ENCODE assay signal across 8 mouse cellular contexts in genomic region chr11:98326741-98327135, GRCm38 (mm10). TPM values are rescaled to one million over a fixed set of nuclear protein-coding genes. Genes with fewer than 3 reads are reported as not detected.
DNase-seq lines count a peak whose midpoint lies in the region; ATAC-seq and TF ChIP-seq lines count a peak whose summit lies in the region.
"Had no signal": no experiment of that assay in that cellular context is flagged by ENCODE, and none has a peak within 500 bp of the region (broad histone marks: within the 10 kb centered on the region; RNA-seq: fewer than 3 reads in every experiment).

No protein-coding gene starts in this region.

- no peaks in the 10 kb centered on the region for H3K36me3 ChIP-seq in kidney, embryonic 15.5 days
- no peaks in the 10 kb centered on the region for H3K36me3 ChIP-seq in kidney, adult 2 months (ENCODE audit: control insufficient read depth, insufficient read depth, low read length)
- no peaks in the 10 kb centered on the region for H3K36me3 ChIP-seq in embryonic facial prominence, embryonic 12.5 days
- H3K36me3 ChIP-seq in hindbrain, embryonic 10.5 days = no peaks in the 10 kb centered on the region
- H3K36me3 ChIP-seq in midbrain, embryonic 15.5 days (replicated peaks) = no peaks in the 10 kb centered on the region
- H3K36me3 ChIP-seq in thymus, adult 2 months (ENCODE audit: control insufficient read depth, insufficient read depth, low read length) = no peaks in the 10 kb centered on the region

- H3K9ac ChIP-seq in kidney, embryonic 15.5 days = no peak overlapping the region
- H3K9ac ChIP-seq in embryonic facial prominence, embryonic 12.5 days = no peak overlapping the region
- H3K9ac ChIP-seq in midbrain, embryonic 15.5 days = no peak overlapping the region

- no peak overlapping the region for H3K27ac ChIP-seq in kidney, embryonic 15.5 days
- H3K27ac ChIP-seq in kidney, adult 2 months (ENCODE audit: insufficient read depth, low read depth, low read length) = no peak overlapping the region
- no peak overlapping the region for H3K27ac ChIP-seq in embryonic facial prominence, embryonic 12.5 days
- H3K27ac ChIP-seq in hindbrain, embryonic 10.5 days = no peak overlapping the region
- H3K27ac ChIP-seq in midbrain, embryonic 15.5 days = no peak overlapping the region
- H3K27ac ChIP-seq in thymus, adult 2 months (ENCODE audit: control insufficient read depth, insufficient read depth, low read length) = no peak overlapping the region

- TF ChIP-seq POLR2A in kidney, adult 2 months (IDR thresholded peaks at IDR 0.05; ENCODE audit: low read depth, low read length) = no peak
- TF ChIP-seq POLR2A in thymus, adult 2 months (IDR thresholded peaks at IDR 0.05; ENCODE audit: control insufficient read depth, extremely low read depth, insufficient read depth, low read length, poor library complexity) = no peak

- TF ChIP-seq CTCF in kidney, adult 2 months (conservative IDR thresholded peaks at IDR 0.05; ENCODE audit: insufficient read depth, insufficient read length, low read depth, low read length) = no peak
- TF ChIP-seq CTCF in thymus, adult 2 months (IDR thresholded peaks at IDR 0.05; ENCODE audit: borderline replicate concordance, control insufficient read depth, extremely low read depth, insufficient read depth, low read length, poor library complexity) = no peak

- WGBS in kidney, embryonic 15.5 days = under 1% methylated on average over 19 of the region's 19 CpGs
- 2% methylated on average over 19 of the region's 19 CpGs for WGBS in kidney, adult 2 months
- 2% methylated on average over 19 of the region's 19 CpGs for WGBS in embryonic facial prominence, embryonic 12.5 days
- WGBS in hindbrain, embryonic 10.5 days = under 1% methylated on average over 19 of the region's 19 CpGs
- WGBS in midbrain, embryonic 15.5 days = under 1% methylated on average over 19 of the region's 19 CpGs
- WGBS in thymus, adult 2 months = 4% methylated on average over 19 of the region's 19 CpGs

- peak overlapping the region; percentile 32 for H3K4me3 ChIP-seq in kidney, embryonic 15.5 days (replicated peaks)
- H3K4me3 ChIP-seq in kidney, adult 2 months (ENCODE audit: insufficient read depth, low read depth, low read length) = no peak overlapping the region
- no peak overlapping the region; the same call in 1 of the 2 replicates for H3K4me3 ChIP-seq in embryonic facial prominence, embryonic 12.5 days
- peak overlapping the region; percentile 43 for H3K4me3 ChIP-seq in hindbrain, embryonic 10.5 days
- peak overlapping the region; percentile 30 for H3K4me3 ChIP-seq in midbrain, embryonic 15.5 days
- H3K4me3 ChIP-seq in thymus, adult 2 months (ENCODE audit: control insufficient read depth, insufficient read depth, low read length) = no peak overlapping the region

- DNase-seq in kidney, adult 2 months = no peak
- no peak for DNase-seq in hindbrain, embryonic 10.5 days (ENCODE audit: low spot score)
- DNase-seq in thymus, adult 2 months = no peak
- DNase-seq: gastrocnemius, postnatal 14 days had no signal

- peaks cover 26% of the 10 kb centered on the region for H3K4me1 ChIP-seq in kidney, embryonic 15.5 days
- H3K4me1 ChIP-seq in kidney, adult 2 months (ENCODE audit: control insufficient read depth, insufficient read depth, low read length) = no peaks in the 10 kb centered on the region; the same call in 1 of the 2 replicates
- H3K4me1 ChIP-seq in embryonic facial prominence, embryonic 12.5 days = peaks cover 17% of the 10 kb centered on the region
- H3K4me1 ChIP-seq in hindbrain, embryonic 10.5 days (replicated peaks) = peaks cover 33% of the 10 kb centered on the region
- H3K4me1 ChIP-seq in midbrain, embryonic 15.5 days = peaks cover 28% of the 10 kb centered on the region
- H3K4me1 ChIP-seq in thymus, adult 2 months (replicated peaks; ENCODE audit: control insufficient read depth, insufficient read depth, low read length) = no peaks in the 10 kb centered on the region; the same call in 1 of the 2 replicates

- no peaks in the 10 kb centered on the region for H3K9me3 ChIP-seq in kidney, embryonic 15.5 days (replicated peaks)
- H3K9me3 ChIP-seq in embryonic facial prominence, embryonic 12.5 days = no peaks in the 10 kb centered on the region
- H3K9me3 ChIP-seq in hindbrain, embryonic 10.5 days = no peaks in the 10 kb centered on the region
- H3K9me3 ChIP-seq in midbrain, embryonic 15.5 days = no peaks in the 10 kb centered on the region

- peaks cover 100% of the 10 kb centered on the region for H3K27me3 ChIP-seq in kidney, embryonic 15.5 days
- peaks cover 19% of the 10 kb centered on the region for H3K27me3 ChIP-seq in kidney, adult 2 months (replicated peaks; ENCODE audit: control insufficient read depth, insufficient read depth, low read length)
- H3K27me3 ChIP-seq in embryonic facial prominence, embryonic 12.5 days = peaks cover 97% of the 10 kb centered on the region
- peaks cover 100% of the 10 kb centered on the region for H3K27me3 ChIP-seq in hindbrain, embryonic 10.5 days (ENCODE audit: insufficient read depth, poor library complexity, severe bottlenecking)
- H3K27me3 ChIP-seq in midbrain, embryonic 15.5 days (replicated peaks) = peaks cover 89% of the 10 kb centered on the region
- H3K27me3 ChIP-seq in thymus, adult 2 months (ENCODE audit: control insufficient read depth, insufficient read depth, low read length) = peaks cover 44% of the 10 kb centered on the region

- ATAC-seq in kidney, embryonic 15.5 days (replicated peaks; ENCODE audit: low FRiP score) = no peak
- no peak for ATAC-seq in embryonic facial prominence, embryonic 12.5 days (ENCODE audit: insufficient number of reproducible peaks, insufficient read depth, low FRiP score, low TSS enrichment)
- no peak for ATAC-seq in midbrain, embryonic 15.5 days (replicated peaks)
- no peak for ATAC-seq in frontal cortex, adult (ENCODE audit: low TSS enrichment)

- H3K4me2 ChIP-seq in kidney, embryonic 15.5 days = peak overlapping the region; percentile 54
- 0 out of 2 replicates have a peak overlapping the region, but pooled peaks have one; percentile 35 for H3K4me2 ChIP-seq in embryonic facial prominence, embryonic 12.5 days (replicated peaks)
- H3K4me2 ChIP-seq in midbrain, embryonic 15.5 days = peak overlapping the region; percentile 38

RNA-seq across cellular contexts. Expression of gene Neurod2, which starts 2.7 kb away (rescaled TPM):
- not detected in 2 replicates for polyA plus RNA-seq in kidney, embryonic 15.5 days (2015; fragmentation: Nextera tagmentation; extraction: Ambion mirVana)
- not detected in 2 replicates for polyA plus RNA-seq in kidney, adult 2 months (2012; rRNA removed)
- 0.27 and 0.61 TPM in 2 replicates for polyA plus RNA-seq in embryonic facial prominence, embryonic 12.5 days (2016; fragmentation: Nextera tagmentation; extraction: Ambion mirVana)
- polyA plus RNA-seq in hindbrain, embryonic 10.5 days (2016; fragmentation: Nextera tagmentation; extraction: Ambion mirVana) = 0.07 and 0.13 TPM in 2 replicates
- 6.5 and 9.0 TPM in 2 replicates for polyA plus RNA-seq in midbrain, embryonic 15.5 days (2015; fragmentation: Nextera tagmentation; extraction: Ambion mirVana)
- polyA plus RNA-seq in thymus, adult 2 months (2012; rRNA removed) = 0.12 and 0.22 TPM in 2 replicates

RNA-seq across cellular contexts. Expression of gene Ppp1r1b, which starts 21.5 kb away (rescaled TPM):
- polyA plus RNA-seq in kidney, embryonic 15.5 days (2015; fragmentation: Nextera tagmentation; extraction: Ambion mirVana) = 2.8 and 6.8 TPM in 2 replicates
- polyA plus RNA-seq in kidney, adult 2 months (2012; rRNA removed) = 84.7 and 94.6 TPM in 2 replicates
- polyA plus RNA-seq in embryonic facial prominence, embryonic 12.5 days (2016; fragmentation: Nextera tagmentation; extraction: Ambion mirVana) = 0.39 and 1.0 TPM in 2 replicates
- polyA plus RNA-seq in hindbrain, embryonic 10.5 days (2016; fragmentation: Nextera tagmentation; extraction: Ambion mirVana) = 1.0 and 1.3 TPM in 2 replicates
- polyA plus RNA-seq in midbrain, embryonic 15.5 days (2015; fragmentation: Nextera tagmentation; extraction: Ambion mirVana) = 2.0 and 4.0 TPM in 2 replicates
- polyA plus RNA-seq in thymus, adult 2 months (2012; rRNA removed) = 5.9 and 11.5 TPM in 2 replicates

RNA-seq across cellular contexts. Expression of gene Stard3, which starts 31.4 kb away (rescaled TPM):
- 46.4 and 53.1 TPM in 2 replicates for polyA plus RNA-seq in kidney, embryonic 15.5 days (2015; fragmentation: Nextera tagmentation; extraction: Ambion mirVana)
- polyA plus RNA-seq in kidney, adult 2 months (2012; rRNA removed) = 59.1 and 74.9 TPM in 2 replicates
- polyA plus RNA-seq in embryonic facial prominence, embryonic 12.5 days (2016; fragmentation: Nextera tagmentation; extraction: Ambion mirVana) = 39.6 and 47.6 TPM in 2 replicates
- polyA plus RNA-seq in hindbrain, embryonic 10.5 days (2016; fragmentation: Nextera tagmentation; extraction: Ambion mirVana) = 55.5 and 57.8 TPM in 2 replicates
- 38.2 and 44.6 TPM in 2 replicates for polyA plus RNA-seq in midbrain, embryonic 15.5 days (2015; fragmentation: Nextera tagmentation; extraction: Ambion mirVana)
- polyA plus RNA-seq in thymus, adult 2 months (2012; rRNA removed) = 260 and 271 TPM in 2 replicates

RNA-seq across cellular contexts. Expression of gene Tcap, which starts 56.9 kb away (rescaled TPM):
- 2.5 and 3.5 TPM in 2 replicates for polyA plus RNA-seq in kidney, embryonic 15.5 days (2015; fragmentation: Nextera tagmentation; extraction: Ambion mirVana)
- polyA plus RNA-seq in kidney, adult 2 months (2012; rRNA removed) = 0.56 and 33.0 TPM in 2 replicates
- 1.5 and 1.7 TPM in 2 replicates for polyA plus RNA-seq in embryonic facial prominence, embryonic 12.5 days (2016; fragmentation: Nextera tagmentation; extraction: Ambion mirVana)
- 0.17 and 0.29 TPM in 2 replicates for polyA plus RNA-seq in hindbrain, embryonic 10.5 days (2016; fragmentation: Nextera tagmentation; extraction: Ambion mirVana)
- 0.43 TPM in 1 of 2 replicates, not detected in the other for polyA plus RNA-seq in midbrain, embryonic 15.5 days (2015; fragmentation: Nextera tagmentation; extraction: Ambion mirVana)
- 9.9 and 83.8 TPM in 2 replicates for polyA plus RNA-seq in thymus, adult 2 months (2012; rRNA removed)

RNA-seq across cellular contexts. Expression of gene Pnmt, which starts 59.5 kb away (rescaled TPM):
- polyA plus RNA-seq in kidney, embryonic 15.5 days (2015; fragmentation: Nextera tagmentation; extraction: Ambion mirVana) = 2.7 and 3.8 TPM in 2 replicates
- not detected in 2 replicates for polyA plus RNA-seq in kidney, adult 2 months (2012; rRNA removed)
- polyA plus RNA-seq in embryonic facial prominence, embryonic 12.5 days (2016; fragmentation: Nextera tagmentation; extraction: Ambion mirVana) = 0.33 TPM in 1 of 2 replicates, not detected in the other
- polyA plus RNA-seq in hindbrain, embryonic 10.5 days (2016; fragmentation: Nextera tagmentation; extraction: Ambion mirVana) = 0.65 and 1.2 TPM in 2 replicates
- polyA plus RNA-seq in midbrain, embryonic 15.5 days (2015; fragmentation: Nextera tagmentation; extraction: Ambion mirVana) = 1.2 and 1.3 TPM in 2 replicates
- 0.77 and 1.3 TPM in 2 replicates for polyA plus RNA-seq in thymus, adult 2 months (2012; rRNA removed)

Comparison
In these comparisons a context has a peak if more than half of its experiments do, and no peak if none do; other contexts are left out.
1. H3K4me3 ChIP-seq: peak in kidney, embryonic 15.5 days (single experiment), hindbrain, embryonic 10.5 days (single experiment) and midbrain, embryonic 15.5 days (single experiment); none in kidney, adult 2 months (single experiment), embryonic facial prominence, embryonic 12.5 days (single experiment) and thymus, adult 2 months (single experiment).
2. Peak in every context shown above with its lines, with median percentiles within 50 percentile points of each other: H3K4me2 ChIP-seq.